Comparison of ENCODE assay signal across 27 mouse cellular contexts in genomic region chr19:29384412-29384811, GRCm38 (mm10). TPM values are rescaled to one million over a fixed set of nuclear protein-coding genes. Genes with fewer than 3 reads are reported as not detected.
"Had no signal": no experiment of that assay in that cellular context is flagged by ENCODE, and none has a peak within 500 bp of the region (broad histone marks: within the 10 kb centered on the region; RNA-seq: fewer than 3 reads in every experiment).

No protein-coding gene starts in this region.

- H3K9ac ChIP-seq: liver, embryonic 15.5 days; liver, postnatal 0 days; lung, embryonic 15.5 days; midbrain, embryonic 13.5 days; neural tube, embryonic 13.5 days; neural tube, embryonic 15.5 days had no signal

- H3K4me2 ChIP-seq: liver, embryonic 15.5 days; lung, embryonic 15.5 days; midbrain, embryonic 11.5 days; midbrain, embryonic 13.5 days; neural tube, embryonic 13.5 days; neural tube, embryonic 15.5 days had no signal

- ATAC-seq: liver, postnatal 0 days; lung, postnatal 0 days; midbrain, embryonic 13.5 days; midbrain, embryonic 16.5 days had no signal

- H3K4me3 ChIP-seq: liver, embryonic 15.5 days; lung, embryonic 15.5 days; midbrain, embryonic 13.5 days; myocyte; neural tube, embryonic 13.5 days; neural tube, embryonic 15.5 days had no signal

- H3K27ac ChIP-seq: liver, embryonic 15.5 days; lung, embryonic 15.5 days; macrophage; midbrain, embryonic 13.5 days; neural tube, embryonic 13.5 days; neural tube, embryonic 15.5 days had no signal

- H3K27me3 ChIP-seq: liver, embryonic 15.5 days; lung, embryonic 15.5 days; midbrain, embryonic 13.5 days; neural tube, embryonic 13.5 days; neural tube, embryonic 15.5 days had no signal

- DNase-seq: liver, postnatal 0 days; lung, adult 2 months; lung, postnatal 14 days; retina, postnatal 1 day; right cerebral cortex, adult 18-20 months; right cerebral cortex, postnatal 25 days; right cerebral cortex, postnatal 4 days; spleen, adult 18-20 months; thymus, adult 18-20 months; thymus, postnatal 14 days; thymus, postnatal 36 days had no signal

- H3K36me3 ChIP-seq: liver, embryonic 15.5 days; lung, embryonic 15.5 days; midbrain, embryonic 13.5 days; neural tube, embryonic 13.5 days; neural tube, embryonic 15.5 days had no signal

- H3K9me3 ChIP-seq: liver, embryonic 15.5 days; lung, embryonic 15.5 days; midbrain, embryonic 13.5 days; neural tube, embryonic 13.5 days; neural tube, embryonic 15.5 days had no signal

- H3K4me1 ChIP-seq: lung, embryonic 15.5 days; midbrain, embryonic 13.5 days; neural tube, embryonic 13.5 days; neural tube, embryonic 15.5 days had no signal

RNA-seq across cellular contexts. Expression of gene Pdcd1lg2, which starts 26.3 kb away (rescaled TPM):
- total RNA-seq: megakaryocyte progenitor cell, adult 5-6 weeks; megakaryocyte-erythroid progenitor cell, adult 5-6 weeks had no signal
- polyA plus RNA-seq: liver, embryonic 15.5 days; liver, postnatal 0 days; midbrain, embryonic 11.5 days; midbrain, embryonic 16.5 days; myocyte; neural tube, embryonic 11.5 days; neural tube, embryonic 13.5 days; stomach, embryonic 14.5 days; stomach, embryonic 16.5 days had no signal

RNA-seq across cellular contexts. Expression of gene Rln1, which starts 49.9 kb away (rescaled TPM):
- total RNA-seq: megakaryocyte progenitor cell, adult 5-6 weeks; megakaryocyte-erythroid progenitor cell, adult 5-6 weeks had no signal
- polyA plus RNA-seq: liver, embryonic 15.5 days; liver, postnatal 0 days; lung, adult 2 months; lung, embryonic 15.5 days; macrophage; myocyte; small intestine, adult 2 months; stomach, embryonic 14.5 days had no signal
